Mouse (Mus musculus) cerebellum, adult 2 months (tissue): ENCODE data around the gene Vmn2r66.

ENCODE experiments used
- CTCF ChIP-seq: fragments of 200-500 bp; IDR thresholded peaks from 2 replicates; pipeline ENCODE4 v1.5.1; 2011; ENCODE audit warnings: low read depth, mild to moderate bottlenecking, control low read depth, low read length, moderate library complexity, borderline replicate concordance; ENCODE audit not compliant: insufficient read depth
- POLR2A ChIP-seq: fragments of 200-500 bp; IDR thresholded peaks from 2 replicates; pipeline ENCODE4 v1.6.1; 2011; ENCODE audit warnings: low read length, control low read depth, borderline replicate concordance; ENCODE audit not compliant: insufficient read depth

DNA sequence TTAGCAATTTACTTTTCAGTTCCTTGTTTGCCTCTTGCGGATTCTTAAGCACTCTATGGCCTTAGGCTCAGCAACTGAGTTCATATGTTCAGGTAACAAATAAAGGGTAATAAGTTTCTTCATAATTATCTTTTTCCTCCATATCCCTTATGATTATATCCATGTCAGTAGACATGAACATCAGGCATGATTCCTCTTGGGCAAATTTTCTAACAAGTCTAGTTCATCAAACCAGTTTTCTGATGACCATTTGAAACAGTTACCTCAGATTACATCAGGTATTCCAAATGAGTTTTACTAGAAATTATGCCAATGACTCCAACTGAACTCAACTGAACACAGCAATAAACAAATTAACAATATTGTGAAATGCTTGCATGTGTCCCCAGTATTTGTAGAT is at the start of gene Vmn2r66:
- TF ChIP-seq POLR2A (no peak), CTCF (no peak)
